Mouse (Mus musculus) activated CD4-positive, CD25-positive, alpha-beta regulatory T cell, adult 4 months (primary cell): Measurements from ENCODE around the gene Gna14. TPM values are rescaled to one million over a fixed set of nuclear protein-coding genes. Genes with fewer than 3 reads are reported as not detected.

ENCODE experiments used
- ATAC-seq: one replicate; pipeline ENCODE4 v1.8.0; 2017
- polyA plus RNA-seq, 2 experiments: library from polyadenylated mRNA; unstranded; fragments of 100-300 nt; shearing (Covaris generic); gene quantifications; one replicate each; pipeline ENCODE4 v1.2.1; 2017

Gene Gna14
- polyA plus RNA-seq, 2 experiments from 2014 or later: 3.3 to 4.7 TPM

DNA sequence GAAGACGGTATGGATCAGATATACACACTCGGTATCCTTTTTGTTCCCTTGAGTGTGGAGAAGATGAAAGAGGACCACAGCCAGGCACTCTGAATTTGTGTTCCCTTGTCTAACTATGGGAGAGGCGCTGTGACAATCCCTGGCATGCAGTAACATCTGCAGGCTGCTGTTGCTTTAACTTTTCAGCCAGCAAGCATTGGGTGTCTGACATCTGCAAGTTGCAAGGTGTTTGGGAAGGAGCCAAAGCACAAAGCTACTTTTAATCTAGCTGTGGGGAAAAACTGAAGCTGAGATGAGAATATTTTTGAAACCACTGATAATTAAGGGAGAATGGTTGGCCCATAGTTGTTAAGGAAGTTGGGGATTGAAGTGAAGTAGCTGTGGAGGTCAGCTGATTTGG is 83.0 kb downstream of the Gna14 start:
- ATAC-seq: no peak

DNA sequence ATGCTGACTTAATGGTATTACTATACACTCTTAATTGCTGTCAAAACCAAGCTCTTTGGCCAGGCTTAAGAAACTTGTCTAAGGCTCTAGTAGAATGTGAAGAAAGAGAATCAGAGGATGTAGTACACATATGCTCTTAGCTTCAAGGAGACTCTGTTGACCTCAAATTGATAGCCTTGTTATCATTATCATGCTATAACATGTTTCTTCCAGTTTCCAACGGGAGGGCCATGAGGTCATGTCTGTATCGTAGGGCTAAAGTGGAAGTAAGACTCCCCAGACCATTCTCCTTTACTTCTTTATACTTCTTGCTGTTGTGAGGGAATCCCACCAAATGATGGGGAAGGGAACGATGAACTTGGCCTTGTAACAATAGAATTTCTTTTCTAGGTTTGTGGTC is 85.0 kb downstream of the Gna14 start:
- ATAC-seq: no peak

DNA sequence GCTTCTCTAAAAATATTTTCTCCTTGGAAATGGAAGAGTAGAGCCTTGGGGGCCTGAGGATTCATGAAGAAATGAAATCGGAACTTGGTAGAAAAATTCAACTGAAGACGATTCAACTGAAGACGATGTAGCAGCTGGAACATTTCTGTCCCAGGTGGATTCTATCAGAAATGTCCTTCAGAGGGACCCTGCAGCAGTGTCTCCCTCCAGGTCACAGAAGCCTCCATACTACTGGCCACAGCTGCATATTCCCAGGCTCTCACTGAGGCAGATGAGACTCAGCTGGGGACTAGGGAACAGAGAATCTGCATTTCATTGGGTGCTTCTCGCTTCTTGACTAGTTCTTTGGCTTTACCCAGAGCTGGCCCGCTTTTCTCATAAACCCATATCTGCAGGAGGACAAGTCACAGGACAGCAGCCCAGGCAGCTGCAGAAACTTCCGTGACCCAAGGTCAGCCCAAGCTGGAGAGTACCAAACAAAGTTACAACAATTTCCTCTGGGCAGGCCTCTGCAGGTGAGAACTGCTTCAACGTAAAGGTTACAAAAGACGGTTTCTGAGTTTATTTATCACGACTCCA is 90.8 kb downstream of the Gna14 start:
- ATAC-seq: no peak

DNA sequence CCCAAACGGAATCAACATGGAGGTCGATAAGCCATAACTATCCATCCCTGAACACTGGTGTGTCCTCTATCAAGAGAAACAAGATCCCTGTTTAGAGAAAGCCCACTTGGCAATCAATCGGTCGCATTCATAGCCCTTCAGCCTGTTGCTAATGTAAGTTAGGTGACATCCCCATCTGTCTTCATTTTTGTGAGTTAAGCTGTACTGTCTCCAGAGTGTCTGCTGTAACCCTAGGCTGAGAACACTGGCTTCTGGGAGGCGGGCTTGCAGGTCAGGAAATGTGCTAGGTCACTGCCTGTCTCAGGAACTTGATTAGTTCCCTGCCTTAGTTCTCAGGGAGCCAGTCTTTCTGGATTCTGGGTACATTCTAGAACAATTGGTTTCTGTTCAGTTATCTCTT is 91.5 kb downstream of the Gna14 start:
- no peak for ATAC-seq

DNA sequence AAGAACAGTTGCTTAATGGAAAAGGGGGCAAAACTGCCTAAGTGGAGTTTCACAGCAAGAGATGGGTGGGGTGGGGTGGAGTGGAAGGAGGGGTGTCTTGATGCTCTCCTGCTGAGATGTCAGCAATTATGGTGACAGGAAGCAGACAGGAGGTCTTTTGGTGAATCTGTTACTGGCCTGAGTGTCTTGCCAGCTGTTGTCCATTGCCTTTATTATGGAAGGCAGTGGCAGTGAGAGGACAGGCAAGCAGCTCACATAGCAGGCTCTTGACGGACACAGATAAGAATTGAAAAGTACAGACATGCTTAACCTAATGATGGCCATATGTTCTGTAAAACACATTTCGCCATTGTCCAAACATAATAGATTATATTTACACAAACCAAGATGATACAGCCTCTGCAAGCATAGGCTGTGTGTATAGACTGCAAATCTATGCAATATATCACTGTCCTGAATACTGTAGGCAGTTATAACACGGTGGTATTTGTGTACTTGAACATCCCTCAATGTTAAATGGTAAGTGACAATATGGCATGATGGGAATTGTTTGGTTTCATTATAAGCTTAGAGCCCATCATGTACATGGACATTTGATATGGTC is 92.8 kb downstream of the Gna14 start:
- ATAC-seq: no peak

DNA sequence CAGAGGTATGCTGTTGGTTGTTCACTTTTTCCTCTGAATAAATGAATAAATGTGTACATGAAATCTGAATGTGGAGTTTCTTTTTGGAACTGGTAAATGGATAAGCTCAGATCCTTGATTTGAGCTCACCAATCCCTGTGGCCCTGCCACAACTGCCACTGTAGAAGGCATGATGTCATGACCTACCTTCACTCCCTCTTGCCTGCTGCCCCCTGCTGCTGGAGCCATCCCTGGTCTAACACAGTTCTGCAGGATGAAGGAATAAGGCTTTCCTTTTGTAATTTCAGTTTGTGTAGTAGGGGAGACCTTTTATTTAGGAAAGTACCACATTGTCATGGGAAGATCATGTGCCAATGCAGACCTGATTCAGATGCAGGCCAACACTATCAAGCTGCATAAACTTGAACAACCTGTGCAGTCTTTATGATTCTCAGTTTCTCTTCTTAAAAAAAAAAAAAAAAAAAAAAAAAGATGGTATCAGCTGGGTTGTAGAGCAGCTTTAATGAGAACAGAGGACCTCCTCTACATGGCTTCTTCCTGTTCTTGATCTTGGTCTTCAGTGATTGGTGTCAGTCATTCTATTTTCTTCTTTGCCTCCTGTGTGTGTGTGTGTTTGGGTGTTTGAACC is 93.8 kb downstream of the Gna14 start:
- ATAC-seq: no peak

DNA sequence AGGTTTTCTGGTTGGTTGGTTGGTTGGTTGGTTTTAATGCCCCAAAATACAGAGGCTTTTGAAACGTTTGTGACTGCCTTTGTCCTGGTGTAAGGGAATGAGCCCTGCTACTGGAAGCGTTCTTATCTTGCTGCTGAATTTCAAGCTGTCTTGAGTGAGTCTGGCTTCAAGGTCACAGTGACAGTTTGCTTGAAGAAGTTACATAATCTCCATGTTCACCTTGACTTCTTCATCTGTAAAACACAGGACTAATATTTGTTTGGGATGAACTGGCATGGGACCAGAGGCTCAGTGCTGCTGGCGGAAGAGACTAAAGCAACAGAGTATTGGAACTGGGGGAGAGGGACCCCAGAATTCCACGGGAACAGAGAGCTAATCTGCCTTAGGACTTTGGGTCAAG is 94.4 kb downstream of the Gna14 start:
- no peak for ATAC-seq

DNA sequence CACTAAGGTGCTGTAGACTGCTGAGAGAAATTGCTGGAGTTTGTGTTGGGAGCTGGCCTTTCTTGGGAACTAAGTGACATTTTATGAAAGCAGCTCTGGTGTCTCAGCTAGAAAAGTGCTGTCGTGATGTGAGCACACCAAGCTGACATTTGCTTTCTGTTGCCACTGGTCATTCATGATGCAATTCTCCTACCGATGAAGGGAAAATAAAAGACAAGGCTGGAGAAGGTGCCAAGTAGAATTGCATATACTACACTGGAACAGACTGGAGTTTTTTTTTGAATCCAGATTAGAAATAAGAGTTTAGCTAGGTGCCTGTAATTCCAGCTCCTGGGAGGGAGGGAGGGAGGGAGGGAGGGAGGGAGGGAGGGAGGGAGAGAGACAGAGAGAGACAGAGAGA is 98.7 kb downstream of the Gna14 start:
- no peak for ATAC-seq

DNA sequence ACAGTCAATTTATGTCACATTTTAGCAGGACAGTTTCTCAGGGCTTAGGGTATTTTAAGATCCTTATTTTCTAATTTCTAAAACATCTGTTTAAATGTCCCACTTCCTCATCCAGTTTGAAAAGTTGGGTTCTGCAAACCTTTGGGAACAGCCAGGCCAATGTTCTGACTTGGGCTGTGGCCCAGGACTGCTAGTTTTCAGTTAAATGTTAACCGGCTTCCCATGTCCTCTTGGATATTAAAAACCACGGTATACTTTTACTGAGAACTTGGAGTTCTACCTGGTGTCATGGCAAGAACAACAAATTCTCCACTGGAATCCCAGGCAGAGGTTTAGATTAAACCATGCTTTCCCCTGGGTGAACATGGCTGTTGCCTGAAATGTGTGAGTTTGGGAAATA is 102.9 kb downstream of the Gna14 start:
- no peak for ATAC-seq

DNA sequence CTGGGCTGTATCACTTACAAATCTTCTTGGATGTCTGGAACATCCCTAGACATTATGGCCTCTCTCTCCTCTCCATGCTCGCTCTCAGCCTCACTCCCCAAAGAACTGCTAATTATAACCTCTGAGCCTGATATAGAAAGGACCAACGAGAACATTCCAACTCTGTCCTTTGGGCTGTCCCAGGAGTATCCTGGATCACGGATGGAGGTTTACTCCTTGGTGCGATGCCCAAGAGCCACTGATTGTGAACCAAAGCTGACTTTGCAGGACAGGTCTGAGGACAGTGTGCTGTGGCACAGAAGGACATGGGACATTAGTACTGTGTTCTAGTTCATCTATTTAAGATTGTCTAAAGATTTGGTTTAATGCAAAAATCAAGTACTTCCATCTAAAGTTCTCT is 108.1 kb downstream of the Gna14 start:
- ATAC-seq: no peak

DNA sequence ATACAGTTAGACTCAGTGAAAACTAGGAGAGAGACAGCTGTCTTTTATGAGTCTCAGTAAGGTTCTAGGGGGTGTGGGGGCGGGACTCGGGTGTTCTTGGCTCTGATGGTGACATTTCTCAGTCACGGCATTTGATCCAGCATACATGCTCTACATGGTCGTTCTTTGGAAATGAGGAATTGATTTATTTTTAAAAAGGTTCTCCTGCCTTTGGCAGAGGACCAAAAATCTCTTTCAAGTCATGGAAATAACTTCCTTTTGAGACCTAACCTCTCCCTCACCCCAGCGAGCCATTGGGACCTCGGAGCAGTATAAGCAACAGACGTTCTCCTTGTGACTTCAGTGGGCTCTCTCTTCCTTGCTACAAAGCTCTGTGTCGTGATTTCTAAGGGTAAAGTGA is 121.4 kb downstream of the Gna14 start:
- ATAC-seq: no peak

DNA sequence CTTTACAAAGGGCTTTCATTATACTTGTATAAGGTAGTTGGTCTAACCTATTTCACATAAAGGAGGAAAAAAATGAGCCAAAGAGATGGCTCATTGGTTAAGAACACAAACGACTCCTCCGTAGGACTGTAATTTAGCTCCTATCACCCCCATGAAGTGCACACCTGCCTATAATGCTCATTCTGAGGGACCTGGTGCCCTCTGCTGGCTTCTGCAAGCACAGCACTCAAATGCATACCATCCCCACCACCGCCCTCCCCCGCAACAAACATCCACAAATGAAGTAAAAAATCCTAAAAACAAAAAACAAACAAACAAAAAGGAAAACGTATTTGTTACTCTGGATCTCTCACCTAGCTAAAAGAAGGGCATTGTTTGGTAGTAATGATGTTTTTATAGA is 122.4 kb downstream of the Gna14 start:
- ATAC-seq: no peak

DNA sequence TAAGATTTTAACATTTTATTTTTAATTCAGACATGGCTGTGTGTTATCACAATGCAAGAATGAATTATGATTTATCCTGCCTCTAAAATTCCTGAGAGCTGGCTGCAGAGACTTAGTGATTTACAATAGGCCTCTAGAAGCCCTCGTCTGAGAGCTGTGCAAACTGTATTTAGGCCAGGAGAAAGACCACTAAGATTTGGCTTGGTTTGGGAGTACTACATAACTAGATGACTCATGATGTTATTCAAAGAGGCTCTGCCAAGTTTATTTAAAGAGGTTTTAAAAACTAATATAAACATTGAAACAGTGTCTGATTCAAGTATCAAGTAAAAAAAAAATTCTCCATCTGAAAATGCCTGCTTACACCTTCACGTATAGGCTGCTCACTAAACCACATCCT is 123.0 kb downstream of the Gna14 start:
- no peak for ATAC-seq

DNA sequence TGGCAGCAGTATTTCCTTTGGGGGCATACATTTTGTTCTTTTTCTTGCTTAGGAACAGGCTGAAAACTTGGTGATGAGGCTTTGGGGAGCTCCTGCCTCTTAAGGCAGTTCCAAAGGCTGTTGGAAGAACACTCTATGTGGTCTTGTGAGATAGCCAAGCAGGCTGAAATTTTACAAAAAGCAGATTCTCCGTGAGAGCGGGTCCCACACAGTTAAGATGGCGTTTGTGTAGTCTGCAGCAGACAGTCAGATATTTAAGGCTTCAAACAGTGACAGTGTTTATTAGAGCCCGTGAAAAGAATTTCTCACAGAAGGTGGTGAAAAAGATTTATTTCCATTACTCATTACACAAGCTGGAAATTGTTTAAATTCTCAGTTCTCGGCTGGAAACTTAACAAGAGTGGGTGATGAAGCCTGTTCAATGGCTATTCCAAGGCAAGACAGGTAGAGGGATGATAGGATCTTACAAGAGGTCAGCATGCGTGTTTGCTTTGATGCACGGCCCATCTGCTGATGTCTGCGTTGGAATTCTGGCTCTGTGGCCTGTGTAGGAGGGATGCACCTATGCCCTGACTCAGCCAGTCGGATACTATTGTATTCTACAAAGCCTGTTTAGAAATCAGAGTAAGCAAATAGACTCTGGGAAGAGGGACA is 123.8 kb downstream of the Gna14 start:
- no peak for ATAC-seq

DNA sequence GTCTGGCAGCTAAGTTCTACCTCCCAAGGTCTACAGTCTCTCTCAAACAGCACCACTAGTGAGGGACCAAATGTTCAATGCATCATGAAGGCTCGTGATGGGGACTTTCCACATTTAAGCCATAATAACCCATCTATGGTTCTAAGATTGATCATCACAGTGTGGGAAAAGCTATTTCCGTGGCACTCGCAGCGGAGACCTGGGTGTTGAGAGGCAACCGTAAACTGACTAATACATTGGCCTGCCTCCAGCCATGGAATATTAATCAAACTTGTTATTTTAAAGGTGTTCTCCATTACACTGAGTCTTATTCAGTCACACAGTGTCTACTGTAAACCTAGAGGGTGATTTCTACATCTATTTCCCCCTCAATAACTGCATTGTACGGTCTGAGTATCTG is 127.1 kb downstream of the Gna14 start:
- ATAC-seq: no peak

DNA sequence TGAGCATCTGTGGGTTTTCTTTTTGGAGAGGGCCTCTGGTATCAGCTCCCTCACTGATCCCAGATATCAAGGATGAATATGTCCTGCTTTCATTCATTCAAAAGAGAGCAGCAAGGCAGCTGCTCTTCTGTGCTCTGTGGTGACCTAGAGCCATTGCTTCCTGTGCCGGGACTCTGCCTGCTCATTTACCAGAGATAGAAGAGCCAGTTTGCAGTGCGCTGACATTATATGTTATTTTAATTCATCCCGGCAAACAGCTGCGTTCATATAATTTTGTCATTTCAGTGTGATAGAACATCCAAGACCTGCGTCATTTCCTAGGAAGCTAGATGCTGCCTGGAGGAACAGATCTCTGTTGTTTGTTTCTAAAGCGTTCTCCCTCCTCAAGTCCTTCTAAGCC is 141.2 kb downstream of the Gna14 start:
- ATAC-seq: no peak

DNA sequence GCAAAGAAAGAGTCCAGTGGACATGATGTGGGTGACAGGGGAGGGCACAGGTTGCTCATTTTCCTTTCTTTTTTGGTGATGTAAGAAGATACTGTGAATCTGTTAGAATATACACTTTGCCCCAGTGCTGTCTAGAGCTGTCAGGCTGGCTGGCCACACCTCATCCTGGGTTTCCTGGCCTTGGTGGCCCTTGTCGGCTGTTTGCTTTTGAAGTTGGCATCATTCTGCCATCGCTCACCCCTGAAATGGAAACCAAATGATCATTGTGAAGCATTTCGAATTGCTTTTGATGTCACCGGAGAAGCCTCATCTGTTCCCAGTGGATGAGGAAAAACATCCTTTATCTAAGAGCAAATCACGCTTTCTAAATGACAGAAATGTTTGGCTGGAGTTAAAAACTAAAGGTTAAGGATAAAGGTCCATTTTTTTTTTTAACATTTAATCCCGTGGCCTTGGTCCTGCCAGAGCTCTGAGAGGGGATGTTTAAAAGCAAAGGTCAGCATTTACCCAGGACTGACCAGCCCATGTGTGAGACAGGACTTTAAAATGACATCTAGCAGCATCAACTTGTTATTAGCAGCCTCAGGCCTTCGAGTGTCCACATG is 144.2 kb downstream of the Gna14 start:
- no peak for ATAC-seq

DNA sequence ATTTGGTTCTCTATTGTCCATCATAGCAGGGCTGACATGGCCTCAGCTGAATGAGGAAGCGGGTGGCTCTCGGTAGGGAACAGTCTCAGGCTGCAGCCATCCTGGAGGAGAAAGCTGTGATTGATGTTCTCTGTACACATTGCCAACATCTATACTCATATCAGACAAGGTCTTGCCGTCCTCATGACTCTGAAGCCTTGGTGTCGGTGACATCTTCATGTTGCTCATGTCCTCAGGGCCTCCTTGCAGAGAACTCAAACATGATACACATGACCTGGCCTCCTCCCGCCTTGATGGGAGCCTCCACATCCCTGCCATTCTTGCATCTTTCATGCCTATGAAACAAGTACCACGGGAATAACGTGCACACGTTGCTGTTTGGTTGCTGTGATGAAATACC is 144.9 kb downstream of the Gna14 start:
- no peak for ATAC-seq

DNA sequence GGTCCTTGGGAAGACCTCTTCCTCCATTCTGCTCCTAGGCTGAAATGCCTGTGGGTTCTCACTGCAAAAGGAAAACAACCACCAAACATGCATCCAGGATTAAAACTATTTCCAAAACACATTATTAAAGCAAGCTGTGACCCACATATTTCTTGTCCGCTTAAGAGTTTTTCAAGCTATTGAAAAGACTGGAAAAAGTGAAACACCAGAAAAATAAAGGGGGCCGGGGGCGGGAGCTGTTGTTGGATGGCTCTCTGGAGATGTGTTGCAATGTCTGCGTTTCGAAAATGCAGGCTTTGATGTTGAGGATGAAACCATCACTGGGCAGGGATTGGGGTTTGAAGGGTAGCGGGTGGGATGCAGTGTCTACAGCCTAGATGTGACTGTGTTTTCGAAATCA is 149.0 kb downstream of the Gna14 start:
- no peak for ATAC-seq

DNA sequence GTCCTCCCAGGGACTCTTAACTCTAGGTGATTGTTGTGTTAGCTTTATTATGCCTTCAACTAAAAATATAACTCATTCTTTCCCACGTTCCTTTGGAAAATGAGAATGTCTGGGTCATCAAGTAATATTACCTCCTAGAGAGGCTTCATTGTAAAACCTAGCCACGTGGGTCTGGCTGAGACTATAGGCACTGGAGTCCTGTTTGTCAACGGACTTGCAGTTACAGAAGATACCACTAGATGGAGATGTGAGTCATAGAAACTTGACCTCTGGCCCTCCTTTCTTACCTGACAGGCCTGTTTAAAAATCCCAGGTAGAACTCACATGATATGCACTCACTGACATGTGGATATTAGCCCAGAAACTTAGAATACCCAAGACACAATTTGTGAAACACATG is 149.8 kb downstream of the Gna14 start:
- no peak for ATAC-seq

DNA sequence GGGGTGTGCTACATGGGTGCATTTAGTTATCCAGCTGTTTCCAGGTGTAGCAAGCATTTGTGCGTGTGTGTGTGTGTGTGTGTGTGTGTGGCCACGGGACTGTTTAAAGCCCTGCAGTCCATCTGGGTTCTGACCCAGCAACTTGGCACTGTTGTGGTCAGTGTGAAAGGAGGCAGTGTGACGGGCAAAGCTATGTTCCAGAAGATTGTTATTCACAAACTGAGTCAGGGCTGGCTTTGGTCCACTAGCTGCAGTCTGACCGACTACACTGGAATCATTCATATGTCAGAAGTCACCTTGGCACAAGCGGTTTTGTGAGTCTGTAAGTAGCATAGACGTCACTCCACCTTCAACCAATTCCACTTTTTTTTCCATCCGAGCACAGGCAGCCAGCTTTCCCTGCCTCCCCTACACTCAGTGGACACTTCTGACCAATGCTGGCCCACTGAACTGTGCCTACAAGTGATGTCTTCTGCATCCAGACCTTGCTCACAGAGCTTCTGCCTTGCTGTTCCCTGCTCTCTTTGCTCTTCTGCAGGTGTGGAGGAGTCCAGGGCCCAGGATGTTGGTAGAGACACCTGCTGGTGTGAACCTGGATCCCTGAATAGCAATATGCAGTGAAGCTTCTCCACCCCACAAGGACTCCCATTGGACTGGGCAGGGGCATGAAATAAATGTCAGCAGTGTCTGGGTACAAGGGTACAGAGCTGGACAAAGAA is 157.9 kb downstream of the Gna14 start:
- ATAC-seq: no peak

DNA sequence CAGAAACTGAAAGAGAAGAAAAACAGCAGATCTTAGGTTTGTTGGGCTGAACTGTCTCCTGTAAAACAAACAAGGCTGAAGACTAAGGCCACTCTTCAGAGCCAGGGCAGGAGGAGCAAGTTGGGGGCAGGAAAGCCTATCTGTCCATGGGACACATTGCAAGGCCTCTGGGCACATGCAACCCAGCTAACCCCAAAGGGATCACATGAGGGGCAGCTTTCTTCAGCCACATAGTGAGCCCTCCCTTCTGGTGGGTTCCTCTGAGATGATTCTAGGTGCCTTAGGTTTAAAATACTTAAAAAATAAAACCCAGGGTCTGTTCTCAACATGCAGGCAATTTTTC is 158.4 kb downstream of the Gna14 start:
- no peak for ATAC-seq

DNA sequence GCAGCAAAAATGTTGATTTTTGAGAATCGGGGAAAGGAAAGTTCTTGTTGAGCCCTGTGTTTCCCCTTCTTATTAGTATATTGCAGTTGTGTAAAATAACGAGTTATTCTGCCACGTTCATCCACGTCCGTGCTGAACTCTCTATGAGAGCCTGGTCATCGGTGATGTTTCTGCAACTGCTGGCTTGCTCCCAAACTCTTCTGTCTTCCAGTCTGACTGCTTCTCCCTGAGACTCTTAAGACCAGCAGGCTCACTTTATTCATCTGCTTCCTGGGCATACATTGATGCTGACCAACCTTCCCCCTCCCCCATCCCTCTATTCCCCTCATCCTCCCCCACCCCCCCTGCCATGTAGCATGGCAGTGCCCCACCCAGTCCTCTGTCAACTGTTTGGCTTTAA is 161.7 kb downstream of the Gna14 start:
- ATAC-seq: no peak
